Mouse (Mus musculus): Measurements from ENCODE around the gene Uhrf1. TPM values are rescaled to one million over a fixed set of nuclear protein-coding genes. Genes with fewer than 3 reads are reported as not detected.

The Uhrf1 gene
- polyA plus RNA-seq (2012; rRNA removed): 152 and 161 TPM in 2 replicates

GRCm38 (mm10) chr17:56303160-56303846 is at the start of gene Uhrf1:
Uhrf1 (plus strand) TSS chr17:56303321.

GRCm38 (mm10) chr17:56256239-56256881 is 46.8 kb upstream of the Uhrf1 start, which contains the start of gene Fem1a:
Fem1a (plus strand) TSS chr17:56256810.

GRCm38 (mm10) chr17:56276643-56277566 is 26.2 kb upstream of the Uhrf1 start, which contains the start of gene Ticam1:
Ticam1 (minus strand) TSS chr17:56276786.

GRCm38 (mm10) chr17:56292531-56293222 is 10.4 kb upstream of the Uhrf1 start, which contains the start of gene Plin3:
Plin3 (minus strand) TSS chr17:56292873.

GRCm38 (mm10) chr17:56300186-56300585 is 2.9 kb upstream of the Uhrf1 start, which contains the start of gene Arrdc5:
Arrdc5 (minus strand) TSS chr17:56300286.

GRCm38 (mm10) chr17:56325450-56326152 is 22.5 kb downstream of the Uhrf1 start, which contains the start of gene Kdm4b:
Kdm4b (plus strand) TSS chr17:56326062.

Other genes with a start within 250 kb of the Uhrf1 start
- 47.3 and 53.2 TPM in 2 replicates for gene Ubxn6, start 228.3 kb upstream of the Uhrf1 start, polyA plus RNA-seq (2012; rRNA removed)
- 143 and 299 TPM in 2 replicates for gene Hdgfl2, start 223.7 kb upstream of the Uhrf1 start, polyA plus RNA-seq (2012; rRNA removed)
- 0.04 and 0.06 TPM in 2 replicates for gene Plin4, start 193.5 kb upstream of the Uhrf1 start, polyA plus RNA-seq (2012; rRNA removed)
- gene Plin5, start 185.7 kb upstream of the Uhrf1 start, polyA plus RNA-seq (2012; rRNA removed): 0.11 and 0.13 TPM in 2 replicates
- 0.06 and 0.07 TPM in 2 replicates for gene Lrg1, start 181.3 kb upstream of the Uhrf1 start, polyA plus RNA-seq (2012; rRNA removed)
- gene Sema6b, start 163.0 kb upstream of the Uhrf1 start, polyA plus RNA-seq (2012; rRNA removed): 7.0 and 7.3 TPM in 2 replicates
- gene Tnfaip8l1, start 140.8 kb upstream of the Uhrf1 start, polyA plus RNA-seq (2012; rRNA removed): 4.8 and 6.9 TPM in 2 replicates
- 50.1 and 59.6 TPM in 2 replicates for gene Mydgf, start 119.4 kb upstream of the Uhrf1 start, polyA plus RNA-seq (2012; rRNA removed)
- gene Dpp9, start 84.4 kb upstream of the Uhrf1 start, polyA plus RNA-seq (2012; rRNA removed): 40.9 and 49.3 TPM in 2 replicates
- gene Fem1a, start 46.5 kb upstream of the Uhrf1 start, polyA plus RNA-seq (2012; rRNA removed): 13.1 and 15.6 TPM in 2 replicates
- 2.1 and 4.8 TPM in 2 replicates for gene Ticam1, start 26.5 kb upstream of the Uhrf1 start, polyA plus RNA-seq (2012; rRNA removed)
- gene Plin3, start 10.4 kb upstream of the Uhrf1 start, polyA plus RNA-seq (2012; rRNA removed): 15.0 and 22.5 TPM in 2 replicates
- gene Arrdc5, start 3.0 kb upstream of the Uhrf1 start, polyA plus RNA-seq (2012; rRNA removed): not detected in 2 replicates
- 36.0 and 42.0 TPM in 2 replicates for gene Kdm4b, start 22.7 kb downstream of the Uhrf1 start, polyA plus RNA-seq (2012; rRNA removed)
- gene Ptprs, start 173.2 kb downstream of the Uhrf1 start, polyA plus RNA-seq (2012; rRNA removed): 558 and 686 TPM in 2 replicates
- gene Znrf4, start 209.1 kb downstream of the Uhrf1 start, polyA plus RNA-seq (2012; rRNA removed): not detected in 2 replicates

Measured in central nervous system, embryonic 11.5 days (tissue).